18 mouse cellular contexts compared by ENCODE assay signal in the genomic region with DNA sequence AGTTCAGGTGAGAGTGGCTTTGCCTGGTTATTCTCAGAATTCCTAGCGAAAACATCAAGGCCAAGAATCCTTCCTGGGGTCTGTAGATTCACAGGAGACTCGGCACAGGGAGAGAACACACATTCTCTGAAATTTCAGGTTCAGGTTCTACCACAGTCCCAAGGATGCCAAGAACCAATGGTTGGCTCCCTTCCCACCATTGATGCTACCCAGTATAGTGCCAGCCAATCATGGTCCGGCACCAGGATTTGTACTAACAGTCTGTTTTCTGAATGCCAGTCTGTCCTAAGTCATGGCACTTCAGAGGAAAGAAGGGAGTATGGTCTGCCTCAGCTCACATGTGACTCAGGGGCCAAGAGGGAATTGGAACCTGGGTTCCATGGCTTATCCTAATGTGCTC. TPM values are rescaled to one million over a fixed set of nuclear protein-coding genes. Genes with fewer than 3 reads are reported as not detected.
DNase-seq lines count a peak whose midpoint lies in the region; ATAC-seq lines count a peak whose summit lies in the region.
"Had no signal": no experiment of that assay in that cellular context is flagged by ENCODE, and none has a peak within 500 bp of the region (broad histone marks: within the 10 kb centered on the region; RNA-seq: fewer than 3 reads in every experiment).

No protein-coding gene starts in this region.

- no peaks in the 10 kb centered on the region for H3K9me3 ChIP-seq in heart, embryonic 13.5 days
- no peaks in the 10 kb centered on the region for H3K9me3 ChIP-seq in heart, embryonic 10.5 days
- H3K9me3 ChIP-seq in limb, embryonic 12.5 days: no peaks in the 10 kb centered on the region
- no peaks in the 10 kb centered on the region for H3K9me3 ChIP-seq in limb, embryonic 10.5 days (replicated peaks)
- H3K9me3 ChIP-seq in embryonic facial prominence, embryonic 10.5 days: no peaks in the 10 kb centered on the region
- H3K9me3 ChIP-seq: limb, embryonic 15.5 days had no signal

- WGBS in heart, embryonic 13.5 days: 91% methylated on average over 3 of the region's 3 CpGs
- 89% methylated on average over 3 of the region's 3 CpGs for WGBS in heart, embryonic 10.5 days
- WGBS in limb, embryonic 12.5 days: 94% methylated on average over 3 of the region's 3 CpGs
- WGBS in limb, embryonic 10.5 days: 100% methylated on average over 3 of the region's 3 CpGs
- WGBS in embryonic facial prominence, embryonic 10.5 days: 98% methylated on average over 3 of the region's 3 CpGs

- no peak for ATAC-seq in heart, embryonic 13.5 days (ENCODE audit: extremely low read depth, insufficient number of reproducible peaks, low FRiP score, low TSS enrichment)
- no peak for ATAC-seq in limb, embryonic 12.5 days (ENCODE audit: insufficient number of reproducible peaks, insufficient read depth, low FRiP score, low TSS enrichment, low read depth)
- ATAC-seq: activated CD4-positive, CD25-positive, alpha-beta regulatory T cell, adult 4 months had no signal

- peaks cover 61% of the 10 kb centered on the region for H3K36me3 ChIP-seq in heart, embryonic 13.5 days
- peaks cover 64% of the 10 kb centered on the region for H3K36me3 ChIP-seq in heart, embryonic 10.5 days
- peaks cover 64% of the 10 kb centered on the region for H3K36me3 ChIP-seq in limb, embryonic 12.5 days
- peaks cover 64% of the 10 kb centered on the region for H3K36me3 ChIP-seq in limb, embryonic 10.5 days
- H3K36me3 ChIP-seq in embryonic facial prominence, embryonic 10.5 days (replicated peaks): peaks cover 66% of the 10 kb centered on the region

- peak; percentile 19 to 52 for DNase-seq in adrenal gland, adult (ENCODE audit: inconsistent age in 2 of 2, low spot score in 1 of 2)
- DNase-seq in adrenal gland, postnatal 25 days: no peak
- DNase-seq in heart, embryonic 10.5 days (ENCODE audit: low spot score): no peak
- DNase-seq in limb, embryonic 10.5 days (ENCODE audit: low spot score): no peak
- DNase-seq in embryonic facial prominence, embryonic 10.5 days (ENCODE audit: low spot score): no peak
- no peak for DNase-seq in gastrocnemius, adult 18-20 months (ENCODE audit: low spot score)
- DNase-seq: adrenal gland, postnatal 10 days; cerebellum, adult 8-10 months; heart, postnatal 4 days; kidney, postnatal 25 days; lung, postnatal 4 days; thymus, adult 18-20 months; thymus, postnatal 36 days had no signal

- no peak overlapping the region for H3K4me3 ChIP-seq in heart, embryonic 13.5 days
- H3K4me3 ChIP-seq in heart, embryonic 10.5 days: no peak overlapping the region
- H3K4me3 ChIP-seq in limb, embryonic 12.5 days (replicated peaks): no peak overlapping the region
- H3K4me3 ChIP-seq in limb, embryonic 10.5 days: no peak overlapping the region
- H3K4me3 ChIP-seq in embryonic facial prominence, embryonic 10.5 days: 0 out of 2 replicates have a peak overlapping the region, but pooled peaks have one; percentile 6
- H3K4me3 ChIP-seq: limb, embryonic 15.5 days had no signal

- no peak overlapping the region for H3K9ac ChIP-seq in heart, embryonic 13.5 days
- 0 out of 2 replicates have a peak overlapping the region, but pooled peaks have one; percentile 1 for H3K9ac ChIP-seq in limb, embryonic 12.5 days (replicated peaks)
- H3K9ac ChIP-seq: limb, embryonic 15.5 days had no signal

- peaks cover 26% of the 10 kb centered on the region for H3K4me1 ChIP-seq in heart, embryonic 13.5 days
- H3K4me1 ChIP-seq in heart, embryonic 10.5 days: peaks cover 24% of the 10 kb centered on the region
- H3K4me1 ChIP-seq in limb, embryonic 12.5 days (replicated peaks): peaks cover 20% of the 10 kb centered on the region
- H3K4me1 ChIP-seq in limb, embryonic 10.5 days: peaks cover 34% of the 10 kb centered on the region
- peaks cover 41% of the 10 kb centered on the region for H3K4me1 ChIP-seq in embryonic facial prominence, embryonic 10.5 days

- H3K27me3 ChIP-seq in heart, embryonic 13.5 days (replicated peaks): no peaks in the 10 kb centered on the region
- H3K27me3 ChIP-seq in heart, embryonic 10.5 days (ENCODE audit: insufficient read depth, poor library complexity, severe bottlenecking): no peaks in the 10 kb centered on the region
- H3K27me3 ChIP-seq in limb, embryonic 12.5 days: no peaks in the 10 kb centered on the region
- H3K27me3 ChIP-seq in limb, embryonic 10.5 days (ENCODE audit: low read depth, poor library complexity, severe bottlenecking): no peaks in the 10 kb centered on the region
- no peaks in the 10 kb centered on the region for H3K27me3 ChIP-seq in embryonic facial prominence, embryonic 10.5 days (replicated peaks; ENCODE audit: low read depth, poor library complexity, severe bottlenecking)
- H3K27me3 ChIP-seq: limb, embryonic 15.5 days had no signal

- no peak overlapping the region for H3K27ac ChIP-seq in heart, embryonic 13.5 days (replicated peaks)
- no peak overlapping the region for H3K27ac ChIP-seq in heart, embryonic 10.5 days
- H3K27ac ChIP-seq in limb, embryonic 12.5 days: no peak overlapping the region
- no peak overlapping the region for H3K27ac ChIP-seq in limb, embryonic 10.5 days
- H3K27ac ChIP-seq in embryonic facial prominence, embryonic 10.5 days (replicated peaks): no peak overlapping the region
- H3K27ac ChIP-seq: limb, embryonic 15.5 days had no signal

- peak overlapping the region; percentile 92; the same call in 1 of the 2 replicates for H3K4me2 ChIP-seq in heart, embryonic 13.5 days
- no peak overlapping the region; the same call in 1 of the 2 replicates for H3K4me2 ChIP-seq in limb, embryonic 12.5 days
- H3K4me2 ChIP-seq: limb, embryonic 15.5 days had no signal

RNA-seq across cellular contexts. Expression of a gene that starts 3.2 kb away (rescaled TPM):
- total RNA-seq in adrenal gland, postnatal 25 days (2021): 931 and 942 TPM in 2 replicates
- polyA plus RNA-seq in heart, embryonic 13.5 days (2015; fragmentation: Nextera tagmentation; extraction: Ambion mirVana): 54.8 and 58.9 TPM in 2 replicates
- 76.6 and 89.6 TPM in 2 replicates for polyA plus RNA-seq in heart, embryonic 10.5 days (2016; fragmentation: Nextera tagmentation; extraction: Ambion mirVana)
- polyA plus RNA-seq in limb, embryonic 12.5 days (2016; fragmentation: Nextera tagmentation; extraction: Ambion mirVana): 134 and 144 TPM in 2 replicates
- polyA plus RNA-seq in limb, embryonic 10.5 days (2016; fragmentation: Nextera tagmentation; extraction: Ambion mirVana): 142 and 155 TPM in 2 replicates
- 151 and 156 TPM in 2 replicates for polyA plus RNA-seq in embryonic facial prominence, embryonic 10.5 days (2016; fragmentation: Nextera tagmentation; extraction: Ambion mirVana)
- total RNA-seq in gastrocnemius, adult 18-20 months (2021): 1 to 10 TPM; 4.1 to 6.2 TPM

RNA-seq across cellular contexts. Expression of a gene that starts 17.9 kb away (rescaled TPM):
- total RNA-seq in adrenal gland, postnatal 25 days (2021): 141 and 171 TPM in 2 replicates
- polyA plus RNA-seq in heart, embryonic 13.5 days (2015; fragmentation: Nextera tagmentation; extraction: Ambion mirVana): 399 and 448 TPM in 2 replicates
- polyA plus RNA-seq in heart, embryonic 10.5 days (2016; fragmentation: Nextera tagmentation; extraction: Ambion mirVana): 384 and 400 TPM in 2 replicates
- polyA plus RNA-seq in limb, embryonic 12.5 days (2016; fragmentation: Nextera tagmentation; extraction: Ambion mirVana): 417 and 421 TPM in 2 replicates
- polyA plus RNA-seq in limb, embryonic 10.5 days (2016; fragmentation: Nextera tagmentation; extraction: Ambion mirVana): 420 and 432 TPM in 2 replicates
- 379 and 394 TPM in 2 replicates for polyA plus RNA-seq in embryonic facial prominence, embryonic 10.5 days (2016; fragmentation: Nextera tagmentation; extraction: Ambion mirVana)
- 10 to 100 TPM; 83.7 to 89.8 TPM for total RNA-seq in gastrocnemius, adult 18-20 months (2021)

RNA-seq across cellular contexts. Expression of a gene that starts 18.1 kb away (rescaled TPM):
- 16.9 and 17.9 TPM in 2 replicates for total RNA-seq in adrenal gland, postnatal 25 days (2021)
- polyA plus RNA-seq in heart, embryonic 13.5 days (2015; fragmentation: Nextera tagmentation; extraction: Ambion mirVana): 49.0 and 56.8 TPM in 2 replicates
- 96.5 and 128 TPM in 2 replicates for polyA plus RNA-seq in heart, embryonic 10.5 days (2016; fragmentation: Nextera tagmentation; extraction: Ambion mirVana)
- 109 and 115 TPM in 2 replicates for polyA plus RNA-seq in limb, embryonic 12.5 days (2016; fragmentation: Nextera tagmentation; extraction: Ambion mirVana)
- polyA plus RNA-seq in limb, embryonic 10.5 days (2016; fragmentation: Nextera tagmentation; extraction: Ambion mirVana): 188 and 204 TPM in 2 replicates
- 183 and 199 TPM in 2 replicates for polyA plus RNA-seq in embryonic facial prominence, embryonic 10.5 days (2016; fragmentation: Nextera tagmentation; extraction: Ambion mirVana)
- total RNA-seq in gastrocnemius, adult 18-20 months (2021): 1 to 10 TPM; 3.6 to 4.3 TPM

RNA-seq across cellular contexts. Expression of a gene that starts 54.7 kb away (rescaled TPM):
- total RNA-seq in adrenal gland, postnatal 25 days (2021): 0.67 and 1.4 TPM in 2 replicates
- 8.4 and 11.1 TPM in 2 replicates for polyA plus RNA-seq in heart, embryonic 13.5 days (2015; fragmentation: Nextera tagmentation; extraction: Ambion mirVana)
- polyA plus RNA-seq in heart, embryonic 10.5 days (2016; fragmentation: Nextera tagmentation; extraction: Ambion mirVana): 17.4 and 30.6 TPM in 2 replicates
- polyA plus RNA-seq in limb, embryonic 12.5 days (2016; fragmentation: Nextera tagmentation; extraction: Ambion mirVana): 2.6 and 2.7 TPM in 2 replicates
- 6.8 and 8.4 TPM in 2 replicates for polyA plus RNA-seq in limb, embryonic 10.5 days (2016; fragmentation: Nextera tagmentation; extraction: Ambion mirVana)
- 4.2 TPM in 2 replicates for polyA plus RNA-seq in embryonic facial prominence, embryonic 10.5 days (2016; fragmentation: Nextera tagmentation; extraction: Ambion mirVana)
- total RNA-seq in gastrocnemius, adult 18-20 months (2021): not detected
- total RNA-seq: megakaryocyte-erythroid progenitor cell, adult 5-6 weeks had no signal

Comparison
In these comparisons a context has a peak if more than half of its experiments do, and no peak if none do; other contexts are left out.
1. DNase-seq: peak in adrenal gland, adult (2 of 2); none in adrenal gland, postnatal 25 days (single experiment), heart, embryonic 10.5 days (single experiment), limb, embryonic 10.5 days (single experiment), embryonic facial prominence, embryonic 10.5 days (single experiment) and gastrocnemius, adult 18-20 months (single experiment).